In the genomic region with DNA sequence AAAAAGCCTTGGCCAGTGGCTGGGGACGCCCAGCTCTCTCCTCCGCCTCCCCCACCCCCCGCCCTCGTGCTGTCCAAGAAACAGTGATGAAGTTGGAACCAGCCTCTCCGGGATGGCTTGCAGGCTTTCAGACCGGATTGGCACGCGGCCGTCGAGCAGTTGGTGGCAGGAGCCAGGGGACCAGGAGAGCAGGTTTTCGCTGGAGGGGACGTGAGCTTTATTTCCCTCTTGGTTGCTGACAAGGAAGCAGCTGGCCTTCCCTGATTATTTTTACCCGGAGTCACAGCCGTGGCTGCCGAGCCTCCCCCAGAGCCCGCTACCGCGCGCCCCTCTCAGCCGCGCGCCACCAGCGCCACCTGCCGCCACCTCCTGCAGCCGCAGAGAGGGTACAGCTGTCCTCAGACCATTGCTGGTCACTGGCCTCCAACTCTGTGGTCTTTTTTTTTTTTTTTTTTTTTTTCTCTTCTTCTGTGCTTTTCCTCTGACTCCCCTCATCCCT, we compare ENCODE assay signal across 8 mouse cellular contexts. TPM values are rescaled to one million over a fixed set of nuclear protein-coding genes. Genes with fewer than 3 reads are reported as not detected.
A peak's percentile ranks its signal among the peaks of the same experiment; 100 is the strongest.
DNase-seq lines count a peak whose midpoint lies in the region; ATAC-seq and TF ChIP-seq lines count a peak whose summit lies in the region.

No protein-coding gene starts in this region.

- TF ChIP-seq EP300 in stomach, postnatal 0 days (optimal IDR thresholded peaks at IDR 0.05) = no peak

- H3K27me3 ChIP-seq in embryonic facial prominence, embryonic 14.5 days (replicated peaks; ENCODE audit: control insufficient read depth, insufficient read depth, low read length) = 0 out of 2 replicates have a peak, but pooled peaks cover 4% of the 10 kb centered on the region
- H3K27me3 ChIP-seq in heart, embryonic 11.5 days (ENCODE audit: control insufficient read depth, insufficient read depth, low read length) = no peaks in the 10 kb centered on the region
- H3K27me3 ChIP-seq in kidney, embryonic 15.5 days = peaks cover 14% of the 10 kb centered on the region; the same call in 1 of the 2 replicates
- peaks cover 28% of the 10 kb centered on the region for H3K27me3 ChIP-seq in liver, embryonic 12.5 days (replicated peaks)
- H3K27me3 ChIP-seq in stomach, postnatal 0 days (ENCODE audit: control insufficient read depth, insufficient read depth, low read length) = no peaks in the 10 kb centered on the region

- H3K4me1 ChIP-seq in embryonic facial prominence, embryonic 14.5 days (ENCODE audit: control insufficient read depth, insufficient read depth, low read length) = no peaks in the 10 kb centered on the region
- no peaks in the 10 kb centered on the region for H3K4me1 ChIP-seq in heart, embryonic 11.5 days (ENCODE audit: control insufficient read depth, insufficient read depth, low read length)
- H3K4me1 ChIP-seq in kidney, embryonic 15.5 days = no peaks in the 10 kb centered on the region
- peaks cover 8% of the 10 kb centered on the region; the same call in 1 of the 2 replicates for H3K4me1 ChIP-seq in liver, embryonic 12.5 days
- H3K4me1 ChIP-seq in stomach, postnatal 0 days (replicated peaks; ENCODE audit: control insufficient read depth, insufficient read depth) = no peaks in the 10 kb centered on the region

- no peak overlapping the region for H3K27ac ChIP-seq in embryonic facial prominence, embryonic 14.5 days (replicated peaks; ENCODE audit: low read depth, low read length)
- no peak overlapping the region for H3K27ac ChIP-seq in heart, embryonic 11.5 days (ENCODE audit: low read depth, low read length)
- H3K27ac ChIP-seq in kidney, embryonic 15.5 days = no peak overlapping the region
- no peak overlapping the region for H3K27ac ChIP-seq in liver, embryonic 12.5 days
- H3K27ac ChIP-seq in stomach, postnatal 0 days (replicated peaks) = no peak overlapping the region

- ATAC-seq in embryonic facial prominence, embryonic 14.5 days (ENCODE audit: low read depth) = peak; percentile 97
- peak; percentile 74 for ATAC-seq in heart, embryonic 11.5 days (replicated peaks; ENCODE audit: insufficient number of reproducible peaks, low FRiP score, low TSS enrichment)
- ATAC-seq in kidney, embryonic 15.5 days (replicated peaks; ENCODE audit: low FRiP score) = peak; percentile 96
- ATAC-seq in liver, embryonic 12.5 days = peak; percentile 74; the same call in 1 of the 2 replicates
- peak; percentile 91 for ATAC-seq in stomach, postnatal 0 days (ENCODE audit: low FRiP score, low TSS enrichment)

- H3K4me3 ChIP-seq in embryonic facial prominence, embryonic 14.5 days (ENCODE audit: low read depth, low read length) = peak overlapping the region; percentile 39
- H3K4me3 ChIP-seq in heart, embryonic 11.5 days (ENCODE audit: low read depth, low read length) = peak overlapping the region; percentile 49
- H3K4me3 ChIP-seq in kidney, embryonic 15.5 days (replicated peaks) = peak overlapping the region; percentile 47
- peak overlapping the region; percentile 42 for H3K4me3 ChIP-seq in liver, embryonic 12.5 days
- peak overlapping the region; percentile 27 for H3K4me3 ChIP-seq in stomach, postnatal 0 days (ENCODE audit: low read depth, low read length)

- peak overlapping the region; percentile 55 for H3K4me2 ChIP-seq in embryonic facial prominence, embryonic 14.5 days (ENCODE audit: low read depth, low read length)
- H3K4me2 ChIP-seq in heart, embryonic 11.5 days = peak overlapping the region; percentile 70
- H3K4me2 ChIP-seq in kidney, embryonic 15.5 days = peak overlapping the region; percentile 80
- peak overlapping the region; percentile 67 for H3K4me2 ChIP-seq in liver, embryonic 12.5 days
- H3K4me2 ChIP-seq in stomach, postnatal 0 days (replicated peaks; ENCODE audit: low read depth) = peak overlapping the region; percentile 56

- H3K36me3 ChIP-seq in embryonic facial prominence, embryonic 14.5 days (ENCODE audit: control insufficient read depth, insufficient read depth, low read length) = no peaks in the 10 kb centered on the region
- H3K36me3 ChIP-seq in heart, embryonic 11.5 days (ENCODE audit: control insufficient read depth, insufficient read depth, low read length) = no peaks in the 10 kb centered on the region
- no peaks in the 10 kb centered on the region for H3K36me3 ChIP-seq in kidney, embryonic 15.5 days
- H3K36me3 ChIP-seq in liver, embryonic 12.5 days = no peaks in the 10 kb centered on the region
- no peaks in the 10 kb centered on the region for H3K36me3 ChIP-seq in stomach, postnatal 0 days (ENCODE audit: control insufficient read depth, insufficient read depth, low read length)

- WGBS in embryonic facial prominence, embryonic 14.5 days = 2% methylated on average over 17 of the region's 25 CpGs
- WGBS in heart, embryonic 11.5 days (ENCODE audit: insufficient replicate concordance) = under 1% methylated on average over 25 of the region's 25 CpGs
- under 1% methylated on average over 25 of the region's 25 CpGs for WGBS in kidney, embryonic 15.5 days
- WGBS in liver, embryonic 12.5 days (ENCODE audit: insufficient replicate concordance) = 1% methylated on average over 24 of the region's 25 CpGs
- WGBS in stomach, postnatal 0 days = 2% methylated on average over 25 of the region's 25 CpGs

- H3K9me3 ChIP-seq in embryonic facial prominence, embryonic 14.5 days (ENCODE audit: control insufficient read depth, low read length) = no peaks in the 10 kb centered on the region
- H3K9me3 ChIP-seq in heart, embryonic 11.5 days (replicated peaks; ENCODE audit: control insufficient read depth, low read length) = no peaks in the 10 kb centered on the region
- H3K9me3 ChIP-seq in kidney, embryonic 15.5 days (replicated peaks) = no peaks in the 10 kb centered on the region
- H3K9me3 ChIP-seq in liver, embryonic 12.5 days (replicated peaks) = 0 out of 2 replicates have a peak, but pooled peaks cover 3% of the 10 kb centered on the region
- no peaks in the 10 kb centered on the region for H3K9me3 ChIP-seq in stomach, postnatal 0 days (ENCODE audit: control insufficient read depth, low read length)

- peak; percentile 16 for DNase-seq in CD4-positive helper T cell, adult 2 months (ENCODE audit: low read depth, low spot score)
- peak; percentile 89 to 91 for DNase-seq in adrenal gland, postnatal 36 days
- peak; percentile 83 for DNase-seq in embryonic facial prominence, embryonic 14.5 days (ENCODE audit: low spot score)
- peak; percentile 88 for DNase-seq in neural tube, embryonic 10.5 days (ENCODE audit: extremely low spot score, low spot score)
- DNase-seq in stomach, postnatal 0 days (ENCODE audit: low spot score) = peak; percentile 82

- peak; percentile 87 for TF ChIP-seq CTCF in stomach, postnatal 0 days (IDR thresholded peaks at IDR 0.05; ENCODE audit: low read depth)

- H3K9ac ChIP-seq in embryonic facial prominence, embryonic 14.5 days (ENCODE audit: low read depth, low read length) = peak overlapping the region; percentile 56
- H3K9ac ChIP-seq in heart, embryonic 11.5 days (ENCODE audit: low read depth, low read length) = peak overlapping the region; percentile 59; the same call in 1 of the 2 replicates
- no peak overlapping the region for H3K9ac ChIP-seq in kidney, embryonic 15.5 days
- peak overlapping the region; percentile 24; the same call in 1 of the 2 replicates for H3K9ac ChIP-seq in liver, embryonic 12.5 days
- H3K9ac ChIP-seq in stomach, postnatal 0 days (ENCODE audit: low read length) = no peak overlapping the region

RNA-seq across cellular contexts. Expression of a gene that starts 14.5 kb away (rescaled TPM):
- total RNA-seq in adrenal gland, postnatal 36 days (2021) = 100 to 1,000 TPM; 294 to 327 TPM
- polyA plus RNA-seq in embryonic facial prominence, embryonic 14.5 days (2014; fragmentation: Nextera tagmentation; extraction: Ambion mirVana) = 243 and 251 TPM in 2 replicates
- polyA plus RNA-seq in heart, embryonic 11.5 days (2014; fragmentation: Nextera tagmentation; extraction: Ambion mirVana) = 254 and 263 TPM in 2 replicates
- polyA plus RNA-seq in kidney, embryonic 15.5 days (2015; fragmentation: Nextera tagmentation; extraction: Ambion mirVana) = 270 and 278 TPM in 2 replicates
- 195 and 196 TPM in 2 replicates for polyA plus RNA-seq in liver, embryonic 12.5 days (2016; fragmentation: Nextera tagmentation; extraction: Ambion mirVana)
- polyA plus RNA-seq in stomach, postnatal 0 days (2015; fragmentation: Nextera tagmentation; extraction: Ambion mirVana) = 162 and 166 TPM in 2 replicates

RNA-seq across cellular contexts. Expression of a gene that starts 56.0 kb away (rescaled TPM):
- 100 to 1,000 TPM; 529 to 721 TPM for total RNA-seq in adrenal gland, postnatal 36 days (2021)
- 0.21 TPM in 1 of 2 replicates, not detected in the other for polyA plus RNA-seq in embryonic facial prominence, embryonic 14.5 days (2014; fragmentation: Nextera tagmentation; extraction: Ambion mirVana)
- polyA plus RNA-seq in heart, embryonic 11.5 days (2014; fragmentation: Nextera tagmentation; extraction: Ambion mirVana) = not detected in 2 replicates
- polyA plus RNA-seq in kidney, embryonic 15.5 days (2015; fragmentation: Nextera tagmentation; extraction: Ambion mirVana) = 1.3 and 3.4 TPM in 2 replicates
- polyA plus RNA-seq in liver, embryonic 12.5 days (2016; fragmentation: Nextera tagmentation; extraction: Ambion mirVana) = 0.04 TPM in 1 of 2 replicates, not detected in the other
- 0.28 and 0.33 TPM in 2 replicates for polyA plus RNA-seq in stomach, postnatal 0 days (2015; fragmentation: Nextera tagmentation; extraction: Ambion mirVana)

Comparison
In these comparisons a context has a peak if more than half of its experiments do, and no peak if none do; other contexts are left out.
1. DNase-seq: peak in every context shown above with its lines; median percentile 90 in adrenal gland, postnatal 36 days; 88 in neural tube, embryonic 10.5 days; 83 in embryonic facial prominence, embryonic 14.5 days; 82 in stomach, postnatal 0 days; 16 in CD4-positive helper T cell, adult 2 months.
2. H3K9ac ChIP-seq: peak in embryonic facial prominence, embryonic 14.5 days (single experiment), heart, embryonic 11.5 days (single experiment) and liver, embryonic 12.5 days (single experiment); none in kidney, embryonic 15.5 days (single experiment) and stomach, postnatal 0 days (single experiment).
3. Peak in every context shown above with its lines, with median percentiles within 50 percentile points of each other: ATAC-seq, H3K4me2 ChIP-seq and H3K4me3 ChIP-seq.